Mouse (Mus musculus): ENCODE measurements around the gene Tmem231.

The Tmem231 gene

GRCm38 (mm10) chr8:111933348-111934076 lies at the start of gene Tmem231:
Gene Tmem231, minus strand, starts transcription at chr8:111933881.
- peak; percentile 86 for DNase-seq

- DNase-seq: no peak
These were observed 48.4 kb upstream of the Tmem231 start for GRCm38 (mm10) chr8:111982116-111982515.

GRCm38 (mm10) chr8:111978147-111978546 lies 44.5 kb upstream of the Tmem231 start:
- no peak for DNase-seq

- DNase-seq: no peak
These were observed 42.6 kb upstream of the Tmem231 start for GRCm38 (mm10) chr8:111976326-111976725.

- DNase-seq: no peak
These were observed 42.0 kb upstream of the Tmem231 start for GRCm38 (mm10) chr8:111975706-111976105.

- DNase-seq: no peak
These were observed 40.5 kb upstream of the Tmem231 start for GRCm38 (mm10) chr8:111974138-111974537.

GRCm38 (mm10) chr8:111968991-111969390 lies 35.3 kb upstream of the Tmem231 start:
- no peak for DNase-seq

- DNase-seq: no peak
These were observed 34.9 kb upstream of the Tmem231 start for GRCm38 (mm10) chr8:111968541-111968940.

- DNase-seq: no peak
These were observed 33.7 kb upstream of the Tmem231 start for GRCm38 (mm10) chr8:111967246-111967870.

GRCm38 (mm10) chr8:111964849-111965561 lies 31.3 kb upstream of the Tmem231 start:
- no peak for DNase-seq

GRCm38 (mm10) chr8:111964351-111964750 lies 30.7 kb upstream of the Tmem231 start:
- no peak for DNase-seq

GRCm38 (mm10) chr8:111963546-111963945 lies 29.9 kb upstream of the Tmem231 start:
- no peak for DNase-seq

- no peak for DNase-seq
These were observed 29.4 kb upstream of the Tmem231 start for GRCm38 (mm10) chr8:111963091-111963490.

- DNase-seq: no peak
These were observed 28.9 kb upstream of the Tmem231 start for GRCm38 (mm10) chr8:111962589-111962988.

GRCm38 (mm10) chr8:111961330-111961729 lies 27.6 kb upstream of the Tmem231 start:
- no peak for DNase-seq

GRCm38 (mm10) chr8:111960591-111961321 lies 27.1 kb upstream of the Tmem231 start:
- no peak for DNase-seq

- DNase-seq: no peak
These were observed 23.6 kb upstream of the Tmem231 start for GRCm38 (mm10) chr8:111957231-111957630.

- DNase-seq: no peak
These were observed 22.2 kb upstream of the Tmem231 start for GRCm38 (mm10) chr8:111955879-111956278.

- DNase-seq: no peak
These were observed 21.3 kb upstream of the Tmem231 start for GRCm38 (mm10) chr8:111954844-111955594.

GRCm38 (mm10) chr8:111951936-111952335 lies 18.3 kb upstream of the Tmem231 start:
- DNase-seq: no peak

GRCm38 (mm10) chr8:111951317-111951716 lies 17.6 kb upstream of the Tmem231 start:
- no peak for DNase-seq

GRCm38 (mm10) chr8:111950846-111951245 lies 17.2 kb upstream of the Tmem231 start:
- no peak for DNase-seq
